Mouse (Mus musculus): ENCODE results near the gene Wdr83os. TPM values are rescaled to one million over a fixed set of nuclear protein-coding genes. Genes with fewer than 3 reads are reported as not detected.
A peak's percentile ranks its signal among the peaks of the same experiment; 100 is the strongest.
"Not testable (repeated sequence)": the region's sequence is repeated elsewhere in the genome, so short reads cannot be mapped to it uniquely, and the experiment has no call there.

Gene Wdr83os
- total RNA-seq, 2 experiments from 2014 or later: 45.3 to 46.2 TPM

GRCm38 (mm10) chr8:85071514-85072281 lies 8.8 kb upstream of the Wdr83os start, which contains the start of gene Dhps:
TSS of gene Dhps (plus strand) at chr8:85071757.
- peak; percentile 92 for DNase-seq
- intact Hi-C loops (cut with DNase I; ENCODE audit: low total_unique reads): no loop called here

GRCm38 (mm10) chr8:85072364-85072929 lies 8.1 kb upstream of the Wdr83os start:
- intact Hi-C loops (cut with DNase I; ENCODE audit: low total_unique reads): no loop called here
- DNase-seq: no peak

- DNase-seq: no peak
- intact Hi-C loops (cut with DNase I; ENCODE audit: low total_unique reads): no loop called here
Measured at GRCm38 (mm10) chr8:85073041-85073612, 7.4 kb upstream of the Wdr83os start.

GRCm38 (mm10) chr8:85074167-85074566 lies 6.4 kb upstream of the Wdr83os start:
- no peak for DNase-seq
- intact Hi-C loops (cut with DNase I; ENCODE audit: low total_unique reads): no loop called here

- DNase-seq: no peak
- intact Hi-C loops (cut with DNase I; ENCODE audit: low total_unique reads): no loop called here
Measured at GRCm38 (mm10) chr8:85074617-85075016, 5.9 kb upstream of the Wdr83os start.

- intact Hi-C loops (cut with DNase I; ENCODE audit: low total_unique reads): no loop called here
Measured at GRCm38 (mm10) chr8:85076001-85076400, 4.5 kb upstream of the Wdr83os start.

GRCm38 (mm10) chr8:85076993-85077392 lies 3.5 kb upstream of the Wdr83os start:
- intact Hi-C loops (cut with DNase I; ENCODE audit: low total_unique reads): no loop called here
- peak; percentile 77 for DNase-seq

More at GRCm38 (mm10) chr8:85076001-85076400, 4.5 kb upstream of the Wdr83os start:
- DNase-seq: no peak

- intact Hi-C loops (cut with DNase I; ENCODE audit: low total_unique reads): loop anchor here (10.0 kb wide), 2 partner anchors 95 to 315 kb away; no protein-coding TSS in a partner anchor
- DNase-seq: peak; percentile 37
Measured at GRCm38 (mm10) chr8:85080214-85080531, 367 bp upstream of the Wdr83os start.

GRCm38 (mm10) chr8:85081216-85081555 lies 646 bp downstream of the Wdr83os start, which contains the start of gene Wdr83:
TSS of gene Wdr83 (minus strand) at chr8:85081306.
- intact Hi-C loops (cut with DNase I; ENCODE audit: low total_unique reads): loop anchor here (10.0 kb wide), 2 partner anchors 94 to 314 kb away; no protein-coding TSS in a partner anchor
- DNase-seq: peak; percentile 39

- not testable (repeated sequence) for DNase-seq
- intact Hi-C loops (cut with DNase I; ENCODE audit: low total_unique reads): loop anchor here (10.0 kb wide), 2 partner anchors 93 to 313 kb away; no protein-coding TSS in a partner anchor
Measured at GRCm38 (mm10) chr8:85082169-85082568, 1.6 kb downstream of the Wdr83os start.

- intact Hi-C loops (cut with DNase I; ENCODE audit: low total_unique reads): loop anchor here (10.0 kb wide), 2 partner anchors 92 to 312 kb away; no protein-coding TSS in a partner anchor
- DNase-seq: peak; percentile 90
Measured at GRCm38 (mm10) chr8:85083108-85083813, 2.7 kb downstream of the Wdr83os start, which contains the start of gene Man2b1. TSS of gene Man2b1 (plus strand) at chr8:85083270.

GRCm38 (mm10) chr8:85084633-85085032 lies 4.1 kb downstream of the Wdr83os start:
- DNase-seq: no peak
- intact Hi-C loops (cut with DNase I; ENCODE audit: low total_unique reads): loop anchor here (10.0 kb wide), 2 partner anchors 90 to 310 kb away; no protein-coding TSS in a partner anchor

- intact Hi-C loops (cut with DNase I; ENCODE audit: low total_unique reads): loop anchor here (10.0 kb wide), 2 partner anchors 89 to 309 kb away; no protein-coding TSS in a partner anchor
- no peak for DNase-seq
Measured at GRCm38 (mm10) chr8:85086238-85086637, 5.7 kb downstream of the Wdr83os start.

- intact Hi-C loops (cut with DNase I; ENCODE audit: low total_unique reads): loop anchor here (10.0 kb wide), 2 partner anchors 86 to 306 kb away; no protein-coding TSS in a partner anchor
- no peak for DNase-seq
Measured at GRCm38 (mm10) chr8:85088771-85089170, 8.2 kb downstream of the Wdr83os start.

GRCm38 (mm10) chr8:85090856-85091255 lies 10.3 kb downstream of the Wdr83os start:
- DNase-seq: no peak
- intact Hi-C loops (cut with DNase I; ENCODE audit: low total_unique reads): no loop called here

GRCm38 (mm10) chr8:85091526-85092090 lies 11.1 kb downstream of the Wdr83os start:
- intact Hi-C loops (cut with DNase I; ENCODE audit: low total_unique reads): no loop called here
- no peak for DNase-seq

- intact Hi-C loops (cut with DNase I; ENCODE audit: low total_unique reads): no loop called here
- DNase-seq: no peak
Measured at GRCm38 (mm10) chr8:85095051-85095450, 14.5 kb downstream of the Wdr83os start.

GRCm38 (mm10) chr8:85095566-85095965 lies 15.0 kb downstream of the Wdr83os start:
- intact Hi-C loops (cut with DNase I; ENCODE audit: low total_unique reads): no loop called here
- no peak for DNase-seq

GRCm38 (mm10) chr8:85096196-85096595 lies 15.7 kb downstream of the Wdr83os start:
- intact Hi-C loops (cut with DNase I; ENCODE audit: low total_unique reads): no loop called here
- DNase-seq: no peak

Measured in gastrocnemius, postnatal 14 days (tissue).